Mouse (Mus musculus): ENCODE results near the gene Mindy4b-ps.

GRCm38 (mm10) chr3:58862976-58863375 is 40.9 kb upstream of the Mindy4b-ps start:
- TF ChIP-seq POLR2A (IDR thresholded peaks at IDR 0.05; ENCODE audit: borderline replicate concordance, control insufficient read depth, low read depth, low read length) (no peak), CTCF (IDR thresholded peaks at IDR 0.05; ENCODE audit: control insufficient read depth, insufficient read depth, low read length) (no peak)

Data from bone marrow, adult 2 months (tissue).